Mouse (Mus musculus): ENCODE measurements around the gene Slc22a8. TPM values are rescaled to one million over a fixed set of nuclear protein-coding genes. Genes with fewer than 3 reads are reported as not detected.

The Slc22a8 gene
- polyA plus RNA-seq, 1 experiment from 2014 or later: 0.89 TPM

GRCm38 (mm10) chr19:8578293-8578969 lies 12.6 kb upstream of the Slc22a8 start:
- Histone ChIP-seq H3K4me3 (peak overlapping the region; percentile 27), H3K36me3 (no peaks in the 10 kb centered on the region), H3K4me1 (peaks cover 5% of the 10 kb centered on the region), H3K4me2 (replicated peaks) (peak overlapping the region; percentile 61), H3K27me3 (0 out of 2 replicates have a peak, but pooled peaks cover 3% of the 10 kb centered on the region), H3K9ac (peak overlapping the region; percentile 47; the same call in 1 of the 2 replicates), H3K27ac (no peak overlapping the region), H3K9me3 (replicated peaks) (no peaks in the 10 kb centered on the region)
- 9% methylated on average over 24 of the region's 24 CpGs for WGBS
- ATAC-seq (ENCODE audit: low FRiP score): peak; percentile 58

DNA sequence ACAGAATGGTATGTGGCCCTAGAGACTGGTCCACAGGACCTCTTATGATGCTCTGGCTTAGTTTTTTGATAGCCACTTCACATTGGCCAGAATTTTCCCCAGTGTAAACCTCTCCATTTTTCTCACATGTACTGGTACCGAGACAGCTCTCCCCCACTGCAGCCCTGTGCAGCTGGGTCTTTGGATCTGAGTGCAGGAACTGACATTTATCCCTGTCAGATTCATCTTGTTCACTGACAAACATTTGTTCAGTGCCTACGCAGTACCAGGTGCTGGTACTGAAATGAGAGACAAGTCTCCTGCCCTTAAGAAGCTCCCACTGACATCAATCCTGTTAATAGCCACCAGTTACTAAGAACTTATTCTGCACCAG lies 12.1 kb upstream of the Slc22a8 start:
- Histone ChIP-seq H3K4me3 (no peak overlapping the region), H3K27ac (no peak overlapping the region), H3K9me3 (replicated peaks) (no peaks in the 10 kb centered on the region), H3K27me3 (0 out of 2 replicates have a peak, but pooled peaks cover 3% of the 10 kb centered on the region), H3K9ac (peak overlapping the region; percentile 47; the same call in 1 of the 2 replicates), H3K36me3 (no peaks in the 10 kb centered on the region), H3K4me1 (peaks cover 5% of the 10 kb centered on the region), H3K4me2 (replicated peaks) (peak overlapping the region; percentile 61)
- WGBS: 65% methylated on average over 2 of the region's 2 CpGs
- no peak for ATAC-seq (ENCODE audit: low FRiP score)

DNA sequence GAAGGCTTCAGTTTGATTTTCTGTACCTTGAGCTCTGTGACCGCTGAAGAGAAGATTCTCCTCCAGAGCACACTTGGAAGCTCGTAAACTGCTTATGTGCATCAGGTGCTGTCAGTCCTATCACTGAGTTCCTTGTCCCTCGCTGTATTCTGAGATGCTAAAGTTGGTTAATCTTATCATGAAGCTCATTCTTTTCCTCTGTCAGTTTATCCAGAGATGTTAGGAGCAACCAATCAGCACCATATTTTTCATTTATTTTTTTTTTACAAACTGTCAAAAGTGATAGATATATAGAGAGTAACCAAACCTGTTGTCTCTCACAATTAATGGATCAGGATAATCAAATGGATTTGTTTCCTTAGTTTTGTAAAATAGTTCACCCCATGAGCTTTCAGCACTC lies 5.8 kb upstream of the Slc22a8 start:
- no peaks in the 10 kb centered on the region for H3K4me1 ChIP-seq
- H3K4me3 ChIP-seq: no peak overlapping the region

GRCm38 (mm10) chr19:8585899-8586298 lies 5.2 kb upstream of the Slc22a8 start:
- WGBS: 82% methylated on average over 2 of the region's 2 CpGs
- no peak for ATAC-seq (ENCODE audit: low FRiP score)
- H3K9ac ChIP-seq: no peak overlapping the region

More for the DNA sequence above, 5.8 kb upstream of the Slc22a8 start:
- no peak overlapping the region for H3K27ac ChIP-seq
- no peaks in the 10 kb centered on the region for H3K36me3 ChIP-seq
- no peak for ATAC-seq (ENCODE audit: low FRiP score)
- WGBS: 89% methylated on average over 3 of the region's 3 CpGs
- no peaks in the 10 kb centered on the region for H3K9me3 ChIP-seq (replicated peaks)
- no peak overlapping the region for H3K9ac ChIP-seq
- no peak overlapping the region for H3K4me2 ChIP-seq (replicated peaks)
- H3K27me3 ChIP-seq: no peaks in the 10 kb centered on the region

GRCm38 (mm10) chr19:8586350-8586749 lies 4.7 kb upstream of the Slc22a8 start:
- 63% methylated on average over 3 of the region's 3 CpGs for WGBS
- Histone ChIP-seq H3K27ac (no peak overlapping the region), H3K4me3 (no peak overlapping the region), H3K36me3 (no peaks in the 10 kb centered on the region), H3K9ac (no peak overlapping the region), H3K27me3 (no peaks in the 10 kb centered on the region), H3K4me1 (peaks cover 4% of the 10 kb centered on the region; the same call in 1 of the 2 replicates), H3K4me2 (replicated peaks) (no peak overlapping the region), H3K9me3 (replicated peaks) (no peaks in the 10 kb centered on the region)
- ATAC-seq (ENCODE audit: low FRiP score): no peak

More at GRCm38 (mm10) chr19:8585899-8586298, 5.2 kb upstream of the Slc22a8 start:
- H3K9me3 ChIP-seq (replicated peaks): no peaks in the 10 kb centered on the region
- H3K4me2 ChIP-seq (replicated peaks): no peak overlapping the region
- no peak overlapping the region for H3K4me3 ChIP-seq
- no peaks in the 10 kb centered on the region for H3K27me3 ChIP-seq
- H3K27ac ChIP-seq: no peak overlapping the region
- no peaks in the 10 kb centered on the region for H3K4me1 ChIP-seq
- H3K36me3 ChIP-seq: no peaks in the 10 kb centered on the region

GRCm38 (mm10) chr19:8587315-8587714 lies 3.7 kb upstream of the Slc22a8 start:
- no peak overlapping the region for H3K4me3 ChIP-seq
- no peaks in the 10 kb centered on the region for H3K9me3 ChIP-seq (replicated peaks)
- no peaks in the 10 kb centered on the region for H3K27me3 ChIP-seq
- no peak overlapping the region for H3K27ac ChIP-seq
- H3K4me1 ChIP-seq: peaks cover 4% of the 10 kb centered on the region; the same call in 1 of the 2 replicates
- H3K4me2 ChIP-seq (replicated peaks): no peak overlapping the region
- ATAC-seq (ENCODE audit: low FRiP score): no peak
- no peaks in the 10 kb centered on the region for H3K36me3 ChIP-seq
- 58% methylated on average over 1 of the region's 1 CpGs for WGBS
- no peak overlapping the region for H3K9ac ChIP-seq

DNA sequence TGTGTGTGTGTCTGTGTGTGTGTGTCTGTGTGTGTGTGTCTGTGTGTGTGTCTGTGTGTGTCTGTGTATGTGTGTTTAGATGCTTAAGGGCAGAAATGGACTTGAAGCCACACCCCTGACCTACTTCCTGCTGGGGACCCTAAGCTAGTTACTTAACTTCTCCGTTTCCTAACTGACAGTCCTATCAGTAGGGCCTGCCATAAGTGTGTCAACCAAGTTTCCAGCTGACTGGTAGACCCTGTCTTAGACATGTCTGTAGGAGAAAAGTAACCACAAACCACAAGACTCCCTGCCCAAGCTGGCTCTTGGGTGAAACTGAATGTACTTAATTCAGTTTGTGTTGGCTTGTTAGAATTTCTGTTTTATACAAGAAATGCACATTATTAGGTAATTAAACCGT lies 1.1 kb downstream of the Slc22a8 start:
- Histone ChIP-seq H3K36me3 (no peaks in the 10 kb centered on the region), H3K27me3 (no peaks in the 10 kb centered on the region), H3K9me3 (replicated peaks) (no peaks in the 10 kb centered on the region), H3K4me3 (no peak overlapping the region), H3K9ac (no peak overlapping the region), H3K4me1 (peaks cover 13% of the 10 kb centered on the region), H3K4me2 (replicated peaks) (no peak overlapping the region), H3K27ac (no peak overlapping the region)
- 71% methylated on average over 2 of the region's 2 CpGs for WGBS
- no peak for ATAC-seq (ENCODE audit: low FRiP score)

GRCm38 (mm10) chr19:8592873-8593408 lies 1.9 kb downstream of the Slc22a8 start:
- Histone ChIP-seq H3K36me3 (no peaks in the 10 kb centered on the region), H3K27me3 (no peaks in the 10 kb centered on the region), H3K4me3 (no peak overlapping the region), H3K9ac (no peak overlapping the region), H3K27ac (no peak overlapping the region), H3K4me2 (replicated peaks) (no peak overlapping the region), H3K9me3 (replicated peaks) (no peaks in the 10 kb centered on the region), H3K4me1 (peaks cover 13% of the 10 kb centered on the region)
- no peak for ATAC-seq (ENCODE audit: low FRiP score)
- 67% methylated on average over 6 of the region's 6 CpGs for WGBS

- Histone ChIP-seq H3K4me3 (no peak overlapping the region), H3K4me2 (replicated peaks) (no peak overlapping the region), H3K9ac (no peak overlapping the region), H3K36me3 (no peaks in the 10 kb centered on the region), H3K27ac (no peak overlapping the region), H3K9me3 (replicated peaks) (no peaks in the 10 kb centered on the region), H3K4me1 (peaks cover 13% of the 10 kb centered on the region), H3K27me3 (no peaks in the 10 kb centered on the region)
- 86% methylated on average over 11 of the region's 11 CpGs for WGBS
- ATAC-seq (ENCODE audit: low FRiP score): no peak
These were observed 2.8 kb downstream of the Slc22a8 start for GRCm38 (mm10) chr19:8593833-8594232.

DNA sequence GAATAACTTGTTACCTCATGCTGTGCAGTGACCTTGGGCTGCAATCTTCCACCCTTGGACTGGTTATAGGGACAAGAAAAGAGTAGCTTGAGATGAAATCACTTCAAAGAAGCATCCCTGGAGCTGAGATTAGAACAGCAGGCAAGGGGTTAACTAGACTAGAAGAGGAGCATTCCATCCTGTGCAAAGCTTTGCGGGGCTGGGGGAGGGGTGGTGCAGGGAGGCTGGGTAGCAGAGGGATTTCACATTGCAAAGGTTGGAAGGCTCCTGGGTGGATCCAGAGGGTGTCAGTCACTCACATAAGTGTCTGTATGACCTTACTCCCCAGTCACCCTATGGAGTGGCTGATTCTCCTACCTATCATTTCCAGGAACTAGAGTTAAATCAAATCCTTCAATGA lies 3.5 kb downstream of the Slc22a8 start:
- Histone ChIP-seq H3K4me3 (no peak overlapping the region), H3K9me3 (replicated peaks) (no peaks in the 10 kb centered on the region), H3K9ac (no peak overlapping the region), H3K4me1 (peaks cover 13% of the 10 kb centered on the region), H3K27ac (no peak overlapping the region), H3K36me3 (no peaks in the 10 kb centered on the region), H3K4me2 (replicated peaks) (no peak overlapping the region), H3K27me3 (no peaks in the 10 kb centered on the region)
- WGBS: 0% methylated on average over 1 of the region's 1 CpGs
- no peak for ATAC-seq (ENCODE audit: low FRiP score)

GRCm38 (mm10) chr19:8597269-8597668 lies 6.2 kb downstream of the Slc22a8 start:
- WGBS: 58% methylated on average over 4 of the region's 4 CpGs
- no peak overlapping the region for H3K9ac ChIP-seq
- H3K36me3 ChIP-seq: no peaks in the 10 kb centered on the region

DNA sequence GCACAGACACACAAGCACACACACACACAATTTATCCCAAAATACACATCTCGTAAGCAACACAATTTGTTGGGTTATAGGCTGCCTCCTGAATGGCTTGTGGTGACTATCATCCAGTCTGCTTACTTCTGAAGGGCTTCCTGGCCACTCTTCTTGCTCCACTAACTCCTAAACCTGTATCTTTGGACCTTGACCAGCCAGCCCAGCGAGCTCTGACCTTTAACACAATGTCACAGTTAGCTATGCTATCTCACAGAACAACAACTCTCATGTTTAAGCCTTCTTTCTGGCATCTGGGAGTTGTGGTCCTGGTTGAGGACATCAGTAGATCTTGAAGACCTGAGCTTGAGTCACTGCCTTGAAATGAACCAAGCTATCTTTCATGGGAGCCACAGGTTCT lies 8.2 kb downstream of the Slc22a8 start:
- 79% methylated on average over 2 of the region's 2 CpGs for WGBS
- no peaks in the 10 kb centered on the region for H3K36me3 ChIP-seq
- no peak for ATAC-seq (ENCODE audit: low FRiP score)
- no peak overlapping the region for H3K27ac ChIP-seq
- no peaks in the 10 kb centered on the region for H3K9me3 ChIP-seq (replicated peaks)
- H3K4me1 ChIP-seq: peaks cover 6% of the 10 kb centered on the region
- no peak overlapping the region for H3K4me2 ChIP-seq (replicated peaks)
- H3K9ac ChIP-seq: no peak overlapping the region
- H3K27me3 ChIP-seq: no peaks in the 10 kb centered on the region
- no peak overlapping the region for H3K4me3 ChIP-seq

More at GRCm38 (mm10) chr19:8597269-8597668, 6.2 kb downstream of the Slc22a8 start:
- Histone ChIP-seq H3K27me3 (no peaks in the 10 kb centered on the region), H3K9me3 (replicated peaks) (no peaks in the 10 kb centered on the region), H3K4me1 (peaks cover 9% of the 10 kb centered on the region), H3K4me2 (replicated peaks) (no peak overlapping the region), H3K4me3 (no peak overlapping the region), H3K27ac (no peak overlapping the region)
- no peak for ATAC-seq (ENCODE audit: low FRiP score)

DNA sequence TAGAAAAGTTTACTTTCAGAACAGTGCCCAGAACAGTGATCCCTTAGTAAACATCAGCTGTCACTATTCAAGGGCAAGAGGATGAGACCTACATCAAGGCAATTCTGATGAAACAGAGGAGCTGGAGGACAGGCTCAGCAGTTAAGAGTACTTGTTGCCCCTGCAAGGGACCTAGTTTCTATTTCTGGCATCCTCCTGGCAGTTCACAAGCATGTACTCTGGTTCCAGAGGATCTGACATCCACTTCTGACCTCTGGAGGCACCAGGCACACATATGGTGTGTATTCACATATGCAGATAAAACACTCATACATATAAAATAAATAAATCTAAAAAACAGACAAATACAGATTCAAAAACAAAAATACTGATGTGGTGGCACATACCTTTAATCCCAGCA lies 10.9 kb downstream of the Slc22a8 start:
- Histone ChIP-seq H3K4me3 (no peak overlapping the region), H3K36me3 (no peaks in the 10 kb centered on the region), H3K9ac (no peak overlapping the region), H3K27me3 (no peaks in the 10 kb centered on the region), H3K4me2 (replicated peaks) (no peak overlapping the region), H3K9me3 (replicated peaks) (no peaks in the 10 kb centered on the region), H3K27ac (no peak overlapping the region), H3K4me1 (no peaks in the 10 kb centered on the region)
- ATAC-seq (ENCODE audit: low FRiP score): no peak

All from hindbrain, embryonic 12.5 days (tissue).